Mouse (Mus musculus) left cerebral cortex, adult 6 months (tissue): ENCODE measurements around the gene Vmn1r54. TPM values are rescaled to one million over a fixed set of nuclear protein-coding genes. Genes with fewer than 3 reads are reported as not detected.

Experiments
- long read RNA-seq, 2 experiments: library from polyadenylated mRNA; unstranded; transcript quantifications; one replicate each; pipeline ENCODE4 v2.0.0; 2019 to 2020
- polyA plus RNA-seq: library from polyadenylated mRNA; unstranded; fragments of <200 nt; fragmentation: Nextera tagmentation; gene quantifications from 2 replicates; pipeline ENCODE4 v1.2.3, GENCODE M21; 2021

The Vmn1r54 gene
- not detected in 2 replicates for polyA plus RNA-seq
- long read RNA-seq, experiment 1, result 0 reads
- long read RNA-seq, experiment 2, result 0 reads

GRCm38 (mm10) chr6:90246000-90246399, at the start of gene Vmn1r54:
Gene Vmn1r54 (plus strand): TSS chr6:90246300.

GRCm38 (mm10) chr6:90202493-90202892, 43.6 kb upstream of the Vmn1r54 start, which contains the start of gene V1ra8:
Gene V1ra8 (plus strand): TSS chr6:90202793.

GRCm38 (mm10) chr6:90224338-90224737, 21.8 kb upstream of the Vmn1r54 start, which contains the start of gene Vmn1r53:
Gene Vmn1r53 (minus strand): TSS chr6:90224438.

GRCm38 (mm10) chr6:90300919-90301318, 54.8 kb downstream of the Vmn1r54 start, which contains the start of gene BC048671:
Gene BC048671 (plus strand): TSS chr6:90301219.

Other genes with a start within 250 kb of the Vmn1r54 start
- gene Vmn1r47, start 230.2 kb upstream of the Vmn1r54 start, polyA plus RNA-seq, result not detected in 2 replicates
- not detected in 2 replicates for gene Vmn1r48, start 209.5 kb upstream of the Vmn1r54 start, polyA plus RNA-seq
- gene Vmn1r49, start 167.8 kb upstream of the Vmn1r54 start, polyA plus RNA-seq, result not detected in 2 replicates
- not detected in 2 replicates for gene Vmn1r50, start 144.9 kb upstream of the Vmn1r54 start, polyA plus RNA-seq
- not detected in 2 replicates for gene Vmn1r51, start 123.7 kb upstream of the Vmn1r54 start, polyA plus RNA-seq
- not detected in 2 replicates for gene Vmn1r52, start 71.5 kb upstream of the Vmn1r54 start, polyA plus RNA-seq
- gene V1ra8, start 43.5 kb upstream of the Vmn1r54 start, polyA plus RNA-seq, result not detected in 2 replicates
- not detected in 2 replicates for gene Vmn1r53, start 21.9 kb upstream of the Vmn1r54 start, polyA plus RNA-seq
- gene BC048671, start 54.9 kb downstream of the Vmn1r54 start, polyA plus RNA-seq, result not detected in 2 replicates
- 0.10 TPM in 1 of 2 replicates, not detected in the other for gene Chst13, start 78.9 kb downstream of the Vmn1r54 start, polyA plus RNA-seq
- not detected in 2 replicates for gene Uroc1, start 87.0 kb downstream of the Vmn1r54 start, polyA plus RNA-seq
- 3.0 and 13.3 TPM in 2 replicates for gene Zxdc, start 123.2 kb downstream of the Vmn1r54 start, polyA plus RNA-seq
- gene Cfap100, start 182.5 kb downstream of the Vmn1r54 start, polyA plus RNA-seq, result 3.5 and 4.9 TPM in 2 replicates
- 12.6 and 25.1 TPM in 2 replicates for gene Klf15, start 216.3 kb downstream of the Vmn1r54 start, polyA plus RNA-seq
- 39.8 and 47.8 TPM in 2 replicates for gene Aldh1l1, start 240.1 kb downstream of the Vmn1r54 start, polyA plus RNA-seq